Mouse (Mus musculus) liver, embryonic 13.5 days (tissue): ENCODE results near the gene Abcb1a. TPM values are rescaled to one million over a fixed set of nuclear protein-coding genes. Genes with fewer than 3 reads are reported as not detected.

Source experiments
- ATAC-seq: fragments of 200-750 bp; cut with Nextera tagmentation; 2 replicates; pipeline ENCODE4 v1.8.0; 2017; ENCODE audit warnings: low read depth, mild to moderate bottlenecking, moderate number of reproducible peaks, moderate library complexity
- DNase-seq: peaks from one replicate; pipeline ENCODE4 v3.0.0; 2022
- H3K27ac ChIP-seq: fragments of 300-500 bp; sonication (generic); 2 replicates; pipeline ENCODE4 v1.5.1; 2015; ENCODE audit warnings: moderate library complexity, mild to moderate bottlenecking, inconsistent platforms
- H3K27me3 ChIP-seq: fragments of 300-500 bp; sonication (generic); 2 replicates; pipeline ENCODE4 v1.6.1; 2015; ENCODE audit warnings: mild to moderate bottlenecking, inconsistent platforms
- H3K36me3 ChIP-seq: fragments of 300-500 bp; sonication (generic); 2 replicates; pipeline ENCODE4 v1.6.1; 2015; ENCODE audit warnings: mild to moderate bottlenecking, inconsistent platforms
- H3K4me1 ChIP-seq: fragments of 300-500 bp; sonication (generic); replicated peaks from 2 replicates; pipeline ENCODE4 v1.6.1; 2015; ENCODE audit warnings: inconsistent platforms
- H3K4me2 ChIP-seq: fragments of 300-500 bp; sonication (generic); 2 replicates; pipeline ENCODE4 v1.6.1; 2015; ENCODE audit warnings: inconsistent platforms, mild to moderate bottlenecking, moderate library complexity
- H3K4me3 ChIP-seq: fragments of 300-500 bp; sonication (generic); replicated peaks from 2 replicates; pipeline ENCODE4 v1.5.1; 2015; ENCODE audit warnings: mild to moderate bottlenecking, inconsistent platforms
- H3K9ac ChIP-seq: fragments of 300-500 bp; sonication (generic); 2 replicates; pipeline ENCODE4 v1.6.1; 2015; ENCODE audit warnings: mild to moderate bottlenecking, inconsistent platforms
- H3K9me3 ChIP-seq: fragments of 300-500 bp; sonication (generic); replicated peaks from 2 replicates; pipeline ENCODE4 v1.6.1; 2016; ENCODE audit warnings: inconsistent platforms
- WGBS: fragments of 180-500 bp; shearing (Covaris S2); methylation state at CpG from one replicate; pipeline ENCODE4 v1.1.7; 2015; ENCODE audit not compliant: insufficient replicate concordance; 5-methylcytosine and 5-hydroxymethylcytosine counted together
- polyA plus RNA-seq: library from polyadenylated mRNA; unstranded; fragments of >200 nt; fragmentation: Nextera tagmentation; extraction: Ambion mirVana; gene quantifications from 2 replicates; pipeline ENCODE4 v1.2.1, GENCODE M21; 2015

Gene Abcb1a
- polyA plus RNA-seq, 1 experiment from 2014 or later: 0.44 TPM

GRCm38 (mm10) chr5:8669606-8670005 lies 9.7 kb downstream of the Abcb1a start:
- no peak for ATAC-seq
- Histone ChIP-seq H3K9ac (no peak overlapping the region), H3K27me3 (no peaks in the 10 kb centered on the region), H3K9me3 (no peaks in the 10 kb centered on the region), H3K4me2 (no peak overlapping the region), H3K27ac (no peak overlapping the region), H3K4me3 (no peak overlapping the region), H3K36me3 (no peaks in the 10 kb centered on the region), H3K4me1 (no peaks in the 10 kb centered on the region)
- no peak for DNase-seq
- WGBS: 48% methylated on average over 1 of the region's 1 CpGs

DNA sequence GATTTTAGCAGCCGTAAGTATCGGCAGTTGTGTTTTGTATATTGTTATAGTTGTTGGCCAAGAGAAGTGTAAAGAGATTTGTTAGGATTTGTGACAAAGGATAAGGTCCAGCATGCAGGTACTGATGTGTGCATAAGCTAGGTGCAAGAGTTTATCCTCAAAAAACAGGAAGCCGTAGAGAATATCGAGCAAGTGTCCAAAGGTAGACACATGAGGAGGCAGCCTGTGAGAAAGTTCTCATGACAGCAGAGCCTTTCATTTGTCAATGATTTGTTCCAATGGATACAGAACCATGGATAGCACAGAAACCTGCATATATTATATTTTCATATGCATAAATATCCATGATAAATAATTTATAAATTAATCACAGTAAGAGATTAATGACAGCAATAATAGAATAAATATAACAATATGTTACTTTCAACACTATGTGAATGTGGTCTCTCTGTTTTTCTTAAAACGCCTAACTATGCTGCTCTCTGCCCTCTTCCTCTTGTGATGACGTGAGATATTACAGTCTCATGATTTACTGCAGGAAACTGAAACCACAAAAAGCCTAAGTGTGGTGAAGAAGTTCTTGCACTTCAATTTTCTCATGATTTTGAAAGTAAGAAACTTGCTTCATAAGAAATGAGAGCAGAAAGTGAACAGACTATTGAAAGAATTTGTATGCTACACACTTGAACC lies 15.5 kb downstream of the Abcb1a start:
- no peaks in the 10 kb centered on the region for H3K36me3 ChIP-seq
- H3K4me1 ChIP-seq: no peaks in the 10 kb centered on the region
- WGBS: 52% methylated on average over 6 of the region's 6 CpGs
- no peaks in the 10 kb centered on the region for H3K27me3 ChIP-seq
- no peak overlapping the region for H3K9ac ChIP-seq
- ATAC-seq (no peak), DNase-seq (no peak)
- H3K9me3 ChIP-seq: no peaks in the 10 kb centered on the region
- no peak overlapping the region for H3K27ac ChIP-seq
- H3K4me3 ChIP-seq: no peak overlapping the region
- H3K4me2 ChIP-seq: no peak overlapping the region

DNA sequence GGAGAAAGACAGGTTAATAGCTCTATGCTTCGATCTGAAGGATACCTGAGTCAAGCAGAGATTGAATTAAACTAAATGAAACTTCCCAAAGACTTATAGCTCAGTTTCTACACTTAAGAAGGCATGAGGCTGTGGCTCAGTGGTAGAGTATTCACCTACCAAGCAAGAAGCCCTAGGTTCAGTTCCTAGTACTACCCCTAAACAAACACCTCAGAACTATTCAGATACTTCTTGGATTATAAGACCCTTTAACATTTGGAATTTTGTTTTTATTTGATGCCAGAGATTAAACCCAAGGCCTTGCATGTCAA lies 16.0 kb downstream of the Abcb1a start:
- ATAC-seq (no peak), DNase-seq (no peak)
- Histone ChIP-seq H3K4me1 (no peaks in the 10 kb centered on the region), H3K36me3 (no peaks in the 10 kb centered on the region), H3K9me3 (no peaks in the 10 kb centered on the region), H3K27me3 (no peaks in the 10 kb centered on the region), H3K27ac (no peak overlapping the region), H3K9ac (no peak overlapping the region), H3K4me2 (no peak overlapping the region), H3K4me3 (no peak overlapping the region)
- 54% methylated on average over 1 of the region's 1 CpGs for WGBS

DNA sequence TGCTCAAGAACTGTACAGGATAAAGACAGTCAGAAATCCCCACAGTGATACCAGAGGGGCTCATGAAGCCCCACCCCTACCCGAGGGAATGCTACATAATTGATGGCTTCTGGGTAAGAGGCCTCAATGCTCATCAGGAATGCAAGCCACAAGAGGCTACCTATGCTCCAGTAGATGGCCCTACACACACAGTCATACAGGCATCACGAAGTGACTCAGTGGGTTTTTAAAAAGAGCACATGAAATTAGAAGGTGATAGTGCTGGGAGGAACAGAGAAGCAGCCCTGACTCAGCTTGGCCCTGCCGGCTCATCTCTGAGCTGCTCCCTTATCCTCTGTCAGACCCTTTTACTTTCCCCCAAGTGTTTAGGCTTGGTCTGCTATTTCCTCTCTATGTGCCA lies 21.3 kb downstream of the Abcb1a start:
- no peak overlapping the region for H3K9ac ChIP-seq
- H3K4me1 ChIP-seq: no peaks in the 10 kb centered on the region
- WGBS: 42% methylated on average over 3 of the region's 3 CpGs
- no peak for ATAC-seq
- H3K4me2 ChIP-seq: no peak overlapping the region
- no peaks in the 10 kb centered on the region for H3K36me3 ChIP-seq
- no peaks in the 10 kb centered on the region for H3K27me3 ChIP-seq
- H3K4me3 ChIP-seq: no peak overlapping the region
- no peak for DNase-seq
- no peaks in the 10 kb centered on the region for H3K9me3 ChIP-seq
- no peak overlapping the region for H3K27ac ChIP-seq

- H3K4me2 ChIP-seq: no peak overlapping the region
- no peak overlapping the region for H3K4me3 ChIP-seq
- H3K36me3 ChIP-seq: no peaks in the 10 kb centered on the region
- ATAC-seq (no peak), DNase-seq (no peak)
- 74% methylated on average over 3 of the region's 3 CpGs for WGBS
- no peaks in the 10 kb centered on the region for H3K4me1 ChIP-seq
- no peak overlapping the region for H3K27ac ChIP-seq
- no peaks in the 10 kb centered on the region for H3K27me3 ChIP-seq
- H3K9ac ChIP-seq: no peak overlapping the region
- H3K9me3 ChIP-seq: no peaks in the 10 kb centered on the region
Measured at GRCm38 (mm10) chr5:8683686-8684085, 23.8 kb downstream of the Abcb1a start.

GRCm38 (mm10) chr5:8686071-8686470 lies 26.2 kb downstream of the Abcb1a start:
- H3K36me3 ChIP-seq: no peaks in the 10 kb centered on the region
- no peak overlapping the region for H3K4me2 ChIP-seq
- H3K9ac ChIP-seq: no peak overlapping the region
- no peak for ATAC-seq
- no peaks in the 10 kb centered on the region for H3K4me1 ChIP-seq
- no peaks in the 10 kb centered on the region for H3K9me3 ChIP-seq
- WGBS: 44% methylated on average over 2 of the region's 2 CpGs
- H3K4me3 ChIP-seq: no peak overlapping the region
- no peaks in the 10 kb centered on the region for H3K27me3 ChIP-seq
- no peak overlapping the region for H3K27ac ChIP-seq
- no peak for DNase-seq

DNA sequence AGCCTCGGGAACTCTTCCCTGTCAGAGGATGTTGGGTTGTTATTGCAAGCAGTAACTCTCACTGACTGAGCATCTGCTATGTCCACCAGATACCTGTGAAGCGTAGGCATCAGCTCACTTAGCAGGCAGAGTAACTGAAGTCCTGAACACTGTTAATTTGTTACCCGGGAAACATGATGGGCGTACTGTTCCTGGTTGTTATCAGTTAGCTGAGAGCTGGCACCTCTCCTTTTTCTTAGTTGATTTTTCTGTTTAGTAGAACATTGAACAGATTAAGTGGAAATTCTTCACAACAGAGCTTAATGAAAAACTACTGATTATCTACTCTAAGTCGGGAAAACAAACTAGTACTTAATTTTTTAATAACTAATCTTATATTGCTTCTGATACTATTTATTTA lies 27.7 kb downstream of the Abcb1a start:
- no peak overlapping the region for H3K27ac ChIP-seq
- no peak for DNase-seq

DNA sequence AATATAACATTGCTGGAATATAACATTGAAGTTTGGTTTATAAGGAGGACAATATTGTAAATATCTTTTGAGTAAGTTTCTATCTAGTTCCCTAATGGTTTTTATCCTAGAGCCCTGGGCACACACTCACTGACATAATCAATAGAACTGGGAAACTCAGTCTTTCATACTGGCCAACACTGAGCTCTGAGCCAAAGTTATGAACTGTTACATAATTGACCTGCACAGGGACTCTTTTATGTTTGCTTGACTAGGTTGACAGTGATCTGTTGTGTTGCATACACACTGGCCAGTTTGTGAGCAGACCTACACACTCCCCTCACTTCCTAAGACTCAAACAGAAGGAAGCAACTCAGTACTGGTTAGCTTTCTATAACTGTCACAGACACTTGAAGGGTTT lies 56.2 kb downstream of the Abcb1a start:
- H3K4me3 ChIP-seq: no peak overlapping the region
- no peaks in the 10 kb centered on the region for H3K4me1 ChIP-seq
- H3K27me3 ChIP-seq: no peaks in the 10 kb centered on the region
- no peak overlapping the region for H3K4me2 ChIP-seq
- H3K27ac ChIP-seq: no peak overlapping the region
- H3K9ac ChIP-seq: no peak overlapping the region
- no peaks in the 10 kb centered on the region for H3K36me3 ChIP-seq
- DNase-seq (no peak), ATAC-seq (no peak)
- H3K9me3 ChIP-seq: no peaks in the 10 kb centered on the region

More for the DNA sequence above, 27.7 kb downstream of the Abcb1a start:
- no peak for ATAC-seq
- H3K36me3 ChIP-seq: no peaks in the 10 kb centered on the region
- H3K9me3 ChIP-seq: no peaks in the 10 kb centered on the region
- H3K4me3 ChIP-seq: no peak overlapping the region
- no peaks in the 10 kb centered on the region for H3K27me3 ChIP-seq
- 62% methylated on average over 5 of the region's 5 CpGs for WGBS
- H3K4me1 ChIP-seq: no peaks in the 10 kb centered on the region
- H3K4me2 ChIP-seq: no peak overlapping the region
- no peak overlapping the region for H3K9ac ChIP-seq

- 48% methylated on average over 1 of the region's 1 CpGs for WGBS
- no peaks in the 10 kb centered on the region for H3K9me3 ChIP-seq
- no peak overlapping the region for H3K4me2 ChIP-seq
- no peak overlapping the region for H3K9ac ChIP-seq
- no peak for DNase-seq
- no peak overlapping the region for H3K4me3 ChIP-seq
- no peaks in the 10 kb centered on the region for H3K4me1 ChIP-seq
- H3K27ac ChIP-seq: no peak overlapping the region
- H3K36me3 ChIP-seq: no peaks in the 10 kb centered on the region
- H3K27me3 ChIP-seq: no peaks in the 10 kb centered on the region
- ATAC-seq: no peak
Measured at GRCm38 (mm10) chr5:8719556-8719955, 59.7 kb downstream of the Abcb1a start.

DNA sequence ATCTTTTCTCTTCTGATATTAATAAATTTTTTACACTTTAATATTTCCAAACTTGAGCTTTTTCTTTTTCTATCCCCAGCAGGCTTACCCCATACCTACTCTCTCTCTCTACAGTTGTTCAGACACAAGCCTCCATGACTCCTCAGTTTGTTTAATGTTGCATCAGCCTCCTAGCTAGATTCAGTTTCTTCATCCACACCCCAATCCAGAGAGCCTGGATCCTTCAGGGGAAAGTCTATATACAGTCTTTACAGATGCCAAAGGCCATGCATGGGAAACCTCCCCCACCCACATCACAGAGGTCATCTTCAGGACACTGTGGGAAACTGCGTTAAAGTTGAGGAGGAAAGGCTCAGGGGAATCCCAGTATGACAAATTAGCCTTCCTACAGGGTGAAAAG lies 62.3 kb downstream of the Abcb1a start:
- DNase-seq: no peak
- Histone ChIP-seq H3K9me3 (no peaks in the 10 kb centered on the region), H3K36me3 (no peaks in the 10 kb centered on the region), H3K27ac (no peak overlapping the region), H3K4me1 (no peaks in the 10 kb centered on the region), H3K4me2 (no peak overlapping the region), H3K9ac (no peak overlapping the region), H3K27me3 (no peaks in the 10 kb centered on the region), H3K4me3 (no peak overlapping the region)
- WGBS: 25% methylated on average over 1 of the region's 1 CpGs
- no peak for ATAC-seq

DNA sequence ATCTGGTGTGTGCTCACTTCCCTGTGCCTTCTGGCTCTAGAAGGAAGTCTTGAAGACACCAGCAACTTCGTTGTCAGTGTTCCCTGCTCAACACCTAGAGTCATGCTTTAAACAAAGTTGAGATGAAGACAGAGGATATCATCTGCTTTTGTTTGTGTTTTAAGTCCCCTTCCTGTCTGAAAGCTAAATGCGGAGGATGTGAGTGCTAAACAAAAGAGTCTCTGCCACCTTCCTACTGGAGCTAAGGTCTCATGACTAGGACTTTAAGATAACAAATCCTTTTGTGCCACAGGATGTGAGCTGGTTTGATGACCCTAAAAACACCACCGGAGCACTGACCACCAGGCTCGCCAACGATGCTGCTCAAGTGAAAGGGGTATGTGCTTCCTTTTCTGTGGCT lies 63.0 kb downstream of the Abcb1a start:
- Histone ChIP-seq H3K4me1 (no peaks in the 10 kb centered on the region), H3K4me2 (no peak overlapping the region), H3K27ac (no peak overlapping the region), H3K4me3 (no peak overlapping the region), H3K36me3 (no peaks in the 10 kb centered on the region), H3K27me3 (no peaks in the 10 kb centered on the region), H3K9me3 (no peaks in the 10 kb centered on the region), H3K9ac (no peak overlapping the region)
- ATAC-seq (no peak), DNase-seq (no peak)
- WGBS: 45% methylated on average over 5 of the region's 5 CpGs

- Histone ChIP-seq H3K27me3 (no peaks in the 10 kb centered on the region), H3K4me2 (no peak overlapping the region), H3K9ac (no peak overlapping the region), H3K4me3 (no peak overlapping the region), H3K9me3 (no peaks in the 10 kb centered on the region), H3K36me3 (no peaks in the 10 kb centered on the region), H3K27ac (no peak overlapping the region), H3K4me1 (no peaks in the 10 kb centered on the region)
- 35% methylated on average over 4 of the region's 4 CpGs for WGBS
- DNase-seq (no peak), ATAC-seq (no peak)
Measured at GRCm38 (mm10) chr5:8727760-8728159, 67.9 kb downstream of the Abcb1a start.
